Mouse (Mus musculus): ENCODE measurements around the gene B4galt1.

DNA sequence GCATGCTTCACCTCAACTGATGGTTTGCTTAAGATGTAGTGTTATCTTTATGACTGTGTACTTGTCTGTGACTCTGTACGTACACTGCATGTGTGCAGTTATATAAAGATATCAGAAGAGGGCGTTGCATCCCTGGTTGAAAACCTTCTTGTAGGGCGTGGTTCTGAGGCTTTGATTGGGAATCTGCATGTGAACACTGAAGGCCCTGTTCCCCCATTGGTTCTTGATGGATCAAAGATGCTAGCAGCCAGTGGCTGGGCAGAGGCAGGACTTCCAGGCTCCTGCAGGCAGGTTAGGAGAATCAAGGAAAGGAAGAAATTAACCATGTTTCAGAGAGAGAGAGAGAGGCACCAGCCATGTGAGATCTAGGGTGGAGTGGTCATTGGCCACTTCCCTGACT, 7.3 kb upstream of the B4galt1 start:
- TF ChIP-seq CTCF (IDR thresholded peaks at IDR 0.05; ENCODE audit: low read depth, low read length) = no peak
- no peak for TF ChIP-seq POLR2AphosphoS5 (IDR thresholded peaks at IDR 0.05; ENCODE audit: insufficient replicate concordance, low read depth, low read length)
- TF ChIP-seq GATA1 (IDR thresholded peaks at IDR 0.05; ENCODE audit: borderline replicate concordance, low read length) = no peak
- TF ChIP-seq TAL1 (conservative IDR thresholded peaks at IDR 0.05; ENCODE audit: low read depth, low read length) = no peak

Data from G1E (cell line).